Comparison of ENCODE assay signal across 8 mouse cellular contexts in genomic region chr9:67315356-67315755, GRCm38 (mm10).
DNase-seq lines count a peak whose midpoint lies in the region; ATAC-seq lines count a peak whose summit lies in the region.

No protein-coding gene starts in this region.

- no peaks in the 10 kb centered on the region for H3K36me3 ChIP-seq in heart, embryonic 11.5 days (ENCODE audit: control insufficient read depth, insufficient read depth, low read length)
- no peaks in the 10 kb centered on the region for H3K36me3 ChIP-seq in midbrain, embryonic 13.5 days

- intact Hi-C loops in heart, postnatal 10 days (cut with DNase I), result loop anchor here (5.0 kb wide), 1 partner anchor 317 kb away; no protein-coding TSS in a partner anchor

- DNase-seq in heart, postnatal 10 days, result peak; percentile 53 to 76
- DNase-seq in A20 (ENCODE audit: low read depth, low spot score), result peak; percentile 71
- peak; percentile 38 for DNase-seq in adrenal gland, adult 2 months
- DNase-seq in embryo, embryonic 10.5 days (ENCODE audit: low spot score), result peak; percentile 68
- peak; percentile 62 for DNase-seq in kidney, postnatal 14 days

- no peak overlapping the region for H3K4me3 ChIP-seq in heart, embryonic 11.5 days (ENCODE audit: low read depth, low read length)
- H3K4me3 ChIP-seq in midbrain, embryonic 13.5 days (replicated peaks), result no peak overlapping the region

- no peaks in the 10 kb centered on the region for H3K9me3 ChIP-seq in heart, embryonic 11.5 days (replicated peaks; ENCODE audit: control insufficient read depth, low read length)
- H3K9me3 ChIP-seq in midbrain, embryonic 13.5 days, result no peaks in the 10 kb centered on the region

- H3K9ac ChIP-seq in heart, embryonic 11.5 days (ENCODE audit: low read depth, low read length), result no peak overlapping the region
- H3K9ac ChIP-seq in midbrain, embryonic 13.5 days (replicated peaks), result no peak overlapping the region

- no peak for ATAC-seq in heart, embryonic 11.5 days (replicated peaks; ENCODE audit: insufficient number of reproducible peaks, low FRiP score, low TSS enrichment)
- ATAC-seq in midbrain, embryonic 13.5 days, result 0 out of 2 replicates have a peak, but pooled peaks have one; percentile 48
- no peak for ATAC-seq in activated CD4-positive, CD25-positive, alpha-beta regulatory T cell, adult 4 months

- 2% methylated on average over 3 of the region's 3 CpGs for whole genome bisulfite sequencing in heart, embryonic 11.5 days (ENCODE audit: insufficient replicate concordance)
- WGBS in midbrain, embryonic 13.5 days, result 14% methylated on average over 3 of the region's 3 CpGs

- H3K4me1 ChIP-seq in heart, embryonic 11.5 days (ENCODE audit: control insufficient read depth, insufficient read depth, low read length), result 0 out of 2 replicates have a peak, but pooled peaks cover 3% of the 10 kb centered on the region
- no peaks in the 10 kb centered on the region for H3K4me1 ChIP-seq in midbrain, embryonic 13.5 days (replicated peaks)

- H3K27me3 ChIP-seq in heart, embryonic 11.5 days (ENCODE audit: control insufficient read depth, insufficient read depth, low read length), result no peaks in the 10 kb centered on the region
- no peaks in the 10 kb centered on the region for H3K27me3 ChIP-seq in midbrain, embryonic 13.5 days

- no peak overlapping the region for H3K4me2 ChIP-seq in heart, embryonic 11.5 days
- no peak overlapping the region for H3K4me2 ChIP-seq in midbrain, embryonic 13.5 days (replicated peaks)

- H3K27ac ChIP-seq in heart, embryonic 11.5 days (ENCODE audit: low read depth, low read length), result no peak overlapping the region
- no peak overlapping the region for H3K27ac ChIP-seq in midbrain, embryonic 13.5 days
